Mouse (Mus musculus) heart, embryonic 12.5 days (tissue): Measurements from ENCODE around the gene Zdhhc14. TPM values are rescaled to one million over a fixed set of nuclear protein-coding genes. Genes with fewer than 3 reads are reported as not detected.

Source experiments
- ATAC-seq: fragments of 200-750 bp; cut with Nextera tagmentation; 2 replicates; pipeline ENCODE4 v1.8.0; 2017; ENCODE audit warnings: moderate TSS enrichment, moderate library complexity; ENCODE audit not compliant: insufficient number of reproducible peaks, low FRiP score
- H3K27ac ChIP-seq: fragments of 300-500 bp; sonication (generic); 2 replicates; pipeline ENCODE4 v1.5.1; 2016; ENCODE audit warnings: mild to moderate bottlenecking, moderate library complexity; ENCODE audit not compliant: poor library complexity, severe bottlenecking
- H3K27me3 ChIP-seq: fragments of 300-500 bp; sonication (generic); replicated peaks from 2 replicates; pipeline ENCODE4 v1.6.1; 2016; ENCODE audit warnings: mild to moderate bottlenecking, moderate library complexity
- H3K36me3 ChIP-seq: fragments of 300-500 bp; sonication (generic); 2 replicates; pipeline ENCODE4 v1.6.1; 2016; ENCODE audit warnings: mild to moderate bottlenecking, moderate library complexity
- H3K4me1 ChIP-seq: fragments of 300-500 bp; sonication (generic); replicated peaks from 2 replicates; pipeline ENCODE4 v1.6.1; 2016; ENCODE audit warnings: mild to moderate bottlenecking
- H3K4me2 ChIP-seq: fragments of 300-500 bp; sonication (generic); 2 replicates; pipeline ENCODE4 v1.6.1; 2016; ENCODE audit warnings: mild to moderate bottlenecking, moderate library complexity
- H3K4me3 ChIP-seq: fragments of 300-500 bp; sonication (generic); 2 replicates; pipeline ENCODE4 v1.5.1; 2016; ENCODE audit warnings: mild to moderate bottlenecking
- H3K9ac ChIP-seq: fragments of 300-500 bp; sonication (generic); 2 replicates; pipeline ENCODE4 v1.6.1; 2016; ENCODE audit warnings: mild to moderate bottlenecking, moderate library complexity
- H3K9me3 ChIP-seq: fragments of 300-500 bp; sonication (generic); replicated peaks from 2 replicates; pipeline ENCODE4 v1.6.1; 2016; ENCODE audit warnings: mild to moderate bottlenecking, moderate library complexity
- WGBS: fragments of 180-500 bp; shearing (Covaris S2); methylation state at CpG from one replicate; pipeline ENCODE4 v1.1.7; 2016; 5-methylcytosine and 5-hydroxymethylcytosine counted together
- polyA plus RNA-seq: library from polyadenylated mRNA; unstranded; fragments of >200 nt; fragmentation: Nextera tagmentation; extraction: Ambion mirVana; gene quantifications from 2 replicates; pipeline ENCODE4 v1.2.1, GENCODE M21; 2016

Zdhhc14 gene
- polyA plus RNA-seq, 1 experiment from 2014 or later, result 1.6 TPM

DNA sequence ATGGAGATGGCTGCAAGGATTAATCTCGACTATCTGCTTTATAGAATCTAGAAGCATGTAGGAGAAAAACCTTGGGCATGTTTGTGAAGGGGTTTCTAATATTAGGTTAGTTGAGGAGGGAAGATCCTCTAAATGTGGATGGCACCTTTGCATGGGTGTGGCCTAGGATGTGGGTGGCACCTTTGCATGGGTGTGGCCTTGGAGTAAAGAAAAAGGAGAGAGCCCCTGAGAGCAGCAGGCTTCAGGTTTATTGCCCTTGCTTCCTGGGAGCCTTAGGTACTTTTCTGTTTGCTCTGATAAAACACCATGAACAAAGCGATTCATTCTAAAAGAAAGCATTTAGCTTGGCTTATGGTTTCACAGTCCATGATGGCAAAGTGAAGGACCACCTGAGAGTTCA is 62.2 kb downstream of the Zdhhc14 start:
- H3K9ac ChIP-seq, result no peak overlapping the region
- H3K36me3 ChIP-seq, result no peaks in the 10 kb centered on the region
- H3K27ac ChIP-seq, result no peak overlapping the region
- H3K27me3 ChIP-seq, result 0 out of 2 replicates have a peak, but pooled peaks cover 3% of the 10 kb centered on the region
- H3K4me2 ChIP-seq, result no peak overlapping the region
- H3K9me3 ChIP-seq, result no peaks in the 10 kb centered on the region
- WGBS, result 83% methylated on average over 2 of the region's 2 CpGs
- no peak for ATAC-seq
- H3K4me1 ChIP-seq, result no peaks in the 10 kb centered on the region
- no peak overlapping the region for H3K4me3 ChIP-seq

DNA sequence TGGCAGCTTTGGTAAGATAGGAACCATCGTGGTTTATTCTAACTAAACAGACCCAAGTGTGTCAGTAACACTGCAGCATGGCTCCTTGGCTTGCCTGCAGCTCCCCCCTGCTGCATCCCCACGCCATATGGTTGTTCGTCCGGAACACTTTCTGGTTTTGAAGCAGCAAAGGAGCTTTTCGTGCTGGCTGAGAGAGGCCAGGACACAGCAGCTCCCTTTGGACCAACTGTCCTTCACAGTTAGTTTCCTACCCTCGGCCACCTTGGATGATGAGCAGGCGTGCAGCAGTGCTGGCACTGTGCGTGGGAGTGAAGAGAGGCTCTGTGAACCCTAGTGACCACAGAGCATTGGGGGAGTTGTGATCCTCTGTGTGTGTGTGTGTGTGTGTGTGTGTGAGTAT is 64.2 kb downstream of the Zdhhc14 start:
- H3K27me3 ChIP-seq, result 0 out of 2 replicates have a peak, but pooled peaks cover 3% of the 10 kb centered on the region
- H3K4me1 ChIP-seq, result no peaks in the 10 kb centered on the region; the same call in 1 of the 2 replicates
- no peak overlapping the region for H3K4me3 ChIP-seq
- 79% methylated on average over 8 of the region's 8 CpGs for WGBS
- no peak overlapping the region for H3K9ac ChIP-seq
- H3K27ac ChIP-seq, result no peak overlapping the region
- ATAC-seq, result no peak
- no peak overlapping the region for H3K4me2 ChIP-seq
- peaks cover 3% of the 10 kb centered on the region; the same call in 1 of the 2 replicates for H3K9me3 ChIP-seq
- no peaks in the 10 kb centered on the region for H3K36me3 ChIP-seq

DNA sequence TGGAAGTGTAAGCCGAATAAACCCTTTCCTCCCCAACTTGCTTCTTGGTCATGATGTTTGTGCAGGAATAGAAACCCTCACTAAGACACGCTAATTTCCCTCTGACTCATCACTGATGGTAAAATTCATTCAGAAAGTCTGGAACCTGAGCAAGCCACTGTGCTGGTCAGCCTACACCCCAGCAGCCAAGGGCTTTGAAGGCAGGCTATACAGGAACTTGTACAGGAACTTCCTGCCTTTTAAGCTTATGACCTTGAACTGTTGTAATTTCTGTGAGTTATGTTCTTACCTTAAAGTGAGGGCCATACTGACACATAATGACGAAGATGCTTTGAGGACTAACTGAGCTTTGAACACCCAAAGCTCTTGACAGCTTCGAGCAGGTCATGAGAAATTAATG is 67.9 kb downstream of the Zdhhc14 start:
- Histone ChIP-seq H3K4me1 (no peaks in the 10 kb centered on the region; the same call in 1 of the 2 replicates), H3K27ac (no peak overlapping the region), H3K27me3 (no peaks in the 10 kb centered on the region), H3K9ac (no peak overlapping the region), H3K4me2 (no peak overlapping the region), H3K4me3 (no peak overlapping the region), H3K9me3 (peaks cover 3% of the 10 kb centered on the region; the same call in 1 of the 2 replicates), H3K36me3 (no peaks in the 10 kb centered on the region)
- WGBS, result 88% methylated on average over 4 of the region's 4 CpGs
- no peak for ATAC-seq

DNA sequence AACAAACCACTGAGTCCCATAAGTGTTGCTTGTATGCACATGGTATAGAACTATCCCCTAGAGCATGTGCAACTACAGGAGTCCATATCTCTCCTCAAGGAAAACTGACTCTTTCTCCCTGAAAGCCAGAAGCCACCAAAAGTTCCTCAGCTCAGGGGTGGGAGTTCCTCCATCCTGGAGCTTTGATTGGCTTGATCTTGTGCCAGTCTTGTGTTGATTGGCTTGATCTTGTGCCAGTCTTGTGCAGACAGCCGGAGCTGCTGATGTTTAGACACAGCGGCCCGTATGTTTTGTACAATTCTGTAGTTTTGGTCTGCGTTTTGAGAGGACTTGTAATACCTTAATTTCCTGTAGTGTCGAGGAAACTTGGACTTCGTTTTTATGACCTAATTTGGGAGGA is 70.8 kb downstream of the Zdhhc14 start:
- Histone ChIP-seq H3K4me3 (no peak overlapping the region), H3K27ac (no peak overlapping the region), H3K9me3 (peaks cover 3% of the 10 kb centered on the region; the same call in 1 of the 2 replicates), H3K9ac (no peak overlapping the region), H3K4me1 (peaks cover 10% of the 10 kb centered on the region), H3K36me3 (no peaks in the 10 kb centered on the region), H3K27me3 (no peaks in the 10 kb centered on the region), H3K4me2 (no peak overlapping the region)
- no peak for ATAC-seq
- WGBS, result 86% methylated on average over 6 of the region's 6 CpGs

DNA sequence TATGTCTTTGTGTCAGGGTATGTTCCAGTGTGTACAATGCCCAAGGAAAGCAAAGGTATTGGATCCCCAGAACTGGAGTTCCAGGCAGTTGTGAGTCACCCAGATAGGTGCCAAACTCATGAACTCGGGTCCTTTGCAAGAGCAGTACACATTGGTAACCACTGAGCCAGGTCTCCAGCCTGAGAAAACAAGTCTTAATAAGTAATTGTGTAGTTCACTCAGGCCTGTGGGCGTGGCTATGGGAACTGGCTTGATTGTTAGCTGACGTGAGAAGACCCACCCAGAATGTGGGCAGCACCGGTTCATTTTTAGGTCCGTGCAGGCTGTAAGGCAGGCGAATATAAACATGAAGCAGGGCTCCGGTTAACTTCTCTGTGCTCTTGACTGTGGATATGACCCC is 73.6 kb downstream of the Zdhhc14 start:
- WGBS, result 77% methylated on average over 7 of the region's 7 CpGs
- H3K27me3 ChIP-seq, result no peaks in the 10 kb centered on the region
- no peaks in the 10 kb centered on the region for H3K36me3 ChIP-seq
- ATAC-seq, result no peak
- H3K4me1 ChIP-seq, result peaks cover 11% of the 10 kb centered on the region
- H3K9me3 ChIP-seq, result peaks cover under 1% of the 10 kb centered on the region; the same call in 1 of the 2 replicates
- H3K9ac ChIP-seq, result no peak overlapping the region
- H3K27ac ChIP-seq, result no peak overlapping the region
- no peak overlapping the region for H3K4me3 ChIP-seq
- no peak overlapping the region for H3K4me2 ChIP-seq

DNA sequence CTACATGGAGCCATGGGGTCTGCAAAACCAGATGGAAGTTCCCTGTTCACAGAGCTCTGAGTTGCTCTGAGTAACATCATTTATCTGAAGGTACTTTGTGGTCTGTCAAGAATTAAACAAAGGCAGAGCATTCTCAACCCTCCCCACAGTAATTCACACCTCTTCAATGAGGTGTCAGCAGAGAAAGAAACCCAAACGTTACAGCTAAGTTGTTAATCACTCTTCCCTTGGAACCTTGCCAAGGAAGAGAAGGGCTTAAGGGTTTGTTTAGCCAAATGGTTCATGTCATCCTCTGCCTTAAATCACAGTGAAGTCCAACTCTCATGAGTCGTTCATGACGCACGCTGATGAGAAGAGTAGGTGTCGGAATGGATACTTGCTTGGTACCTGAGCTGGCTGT is 75.6 kb downstream of the Zdhhc14 start:
- no peaks in the 10 kb centered on the region for H3K9me3 ChIP-seq
- no peak overlapping the region for H3K4me3 ChIP-seq
- WGBS, result 40% methylated on average over 5 of the region's 5 CpGs
- peaks cover 15% of the 10 kb centered on the region for H3K4me1 ChIP-seq
- H3K27me3 ChIP-seq, result no peaks in the 10 kb centered on the region
- no peak overlapping the region for H3K27ac ChIP-seq
- no peak overlapping the region for H3K4me2 ChIP-seq
- no peak for ATAC-seq
- H3K9ac ChIP-seq, result no peak overlapping the region
- H3K36me3 ChIP-seq, result no peaks in the 10 kb centered on the region

DNA sequence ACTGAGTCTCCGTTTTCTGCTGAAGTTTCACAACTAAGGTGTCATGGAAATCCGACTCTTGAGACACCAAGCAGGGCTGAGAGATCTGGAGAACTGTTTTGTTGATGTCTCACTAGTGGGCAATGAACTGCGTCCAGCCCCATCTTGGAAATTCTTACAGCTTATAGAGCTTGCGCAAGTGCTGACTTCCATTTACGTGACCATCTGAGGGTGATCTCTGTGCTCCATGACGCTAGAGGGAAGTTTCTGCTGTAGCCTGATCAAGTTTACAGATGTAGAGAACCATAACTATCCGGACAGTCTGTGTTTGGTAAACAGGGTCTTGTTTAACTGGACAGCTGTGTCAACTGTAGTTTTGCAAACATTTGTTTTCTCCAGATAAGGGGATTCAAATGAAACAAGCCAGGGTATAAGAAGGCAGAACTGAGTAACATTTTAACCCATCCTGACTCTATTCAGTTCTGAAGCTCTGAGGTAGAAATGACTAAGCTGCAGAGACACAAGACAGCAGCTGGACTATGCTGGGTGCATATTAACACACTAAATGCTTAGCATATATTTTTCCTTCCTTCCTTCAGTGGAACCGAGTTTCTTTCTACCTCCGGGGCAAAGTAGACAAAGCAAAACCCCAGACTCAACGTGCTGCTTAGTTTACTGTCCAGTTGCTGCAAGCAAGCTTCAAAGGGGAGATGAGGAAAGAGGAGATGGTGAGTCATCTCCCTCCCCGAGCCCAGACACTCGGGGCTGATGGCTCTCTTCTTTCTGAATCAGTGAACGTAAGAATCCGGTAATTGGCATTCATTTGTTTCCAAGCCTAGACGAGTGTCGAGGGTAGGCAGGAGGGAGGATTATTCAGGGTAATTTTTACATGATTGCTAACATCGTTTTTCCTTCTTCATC is 77.0 kb downstream of the Zdhhc14 start:
- peaks cover 20% of the 10 kb centered on the region for H3K4me1 ChIP-seq
- H3K4me2 ChIP-seq, result no peak overlapping the region
- 76% methylated on average over 17 of the region's 17 CpGs for WGBS
- no peaks in the 10 kb centered on the region for H3K9me3 ChIP-seq
- ATAC-seq, result no peak
- H3K36me3 ChIP-seq, result no peaks in the 10 kb centered on the region
- H3K27ac ChIP-seq, result no peak overlapping the region
- no peak overlapping the region for H3K4me3 ChIP-seq
- no peak overlapping the region for H3K9ac ChIP-seq
- no peaks in the 10 kb centered on the region for H3K27me3 ChIP-seq

DNA sequence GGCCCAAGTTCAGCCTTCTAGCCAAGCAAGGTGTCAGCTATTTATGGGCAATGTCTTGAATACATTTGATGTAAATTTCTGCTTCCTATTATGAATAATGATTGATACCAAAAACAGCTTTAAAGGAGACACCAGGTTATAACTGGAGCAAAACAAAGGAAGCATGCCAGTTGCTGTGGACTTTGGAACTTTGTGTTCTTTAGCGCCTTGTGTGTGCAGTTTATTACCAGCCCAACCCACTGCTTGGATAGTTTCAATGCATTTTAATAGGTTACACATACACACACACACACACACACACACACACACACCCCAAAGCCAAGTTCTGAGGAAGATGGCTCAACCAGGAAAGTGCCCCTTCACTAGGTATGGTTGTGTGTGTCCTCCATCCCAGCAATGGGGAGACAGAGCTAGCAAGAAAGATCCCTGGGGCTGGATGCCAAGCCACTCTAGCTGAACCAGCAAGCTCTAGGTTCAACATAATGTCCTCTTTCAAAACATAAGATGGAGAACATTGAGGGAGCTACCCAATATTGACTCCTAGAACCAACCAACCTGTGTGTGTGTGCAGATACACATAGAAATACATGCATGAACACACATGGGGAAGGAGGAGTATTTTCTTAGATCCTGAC is 79.9 kb downstream of the Zdhhc14 start:
- Histone ChIP-seq H3K36me3 (no peaks in the 10 kb centered on the region), H3K27ac (no peak overlapping the region), H3K4me3 (no peak overlapping the region), H3K4me2 (no peak overlapping the region), H3K9me3 (no peaks in the 10 kb centered on the region), H3K27me3 (no peaks in the 10 kb centered on the region), H3K4me1 (peaks cover 19% of the 10 kb centered on the region), H3K9ac (no peak overlapping the region)
- no peak for ATAC-seq
- 94% methylated on average over 1 of the region's 1 CpGs for WGBS

DNA sequence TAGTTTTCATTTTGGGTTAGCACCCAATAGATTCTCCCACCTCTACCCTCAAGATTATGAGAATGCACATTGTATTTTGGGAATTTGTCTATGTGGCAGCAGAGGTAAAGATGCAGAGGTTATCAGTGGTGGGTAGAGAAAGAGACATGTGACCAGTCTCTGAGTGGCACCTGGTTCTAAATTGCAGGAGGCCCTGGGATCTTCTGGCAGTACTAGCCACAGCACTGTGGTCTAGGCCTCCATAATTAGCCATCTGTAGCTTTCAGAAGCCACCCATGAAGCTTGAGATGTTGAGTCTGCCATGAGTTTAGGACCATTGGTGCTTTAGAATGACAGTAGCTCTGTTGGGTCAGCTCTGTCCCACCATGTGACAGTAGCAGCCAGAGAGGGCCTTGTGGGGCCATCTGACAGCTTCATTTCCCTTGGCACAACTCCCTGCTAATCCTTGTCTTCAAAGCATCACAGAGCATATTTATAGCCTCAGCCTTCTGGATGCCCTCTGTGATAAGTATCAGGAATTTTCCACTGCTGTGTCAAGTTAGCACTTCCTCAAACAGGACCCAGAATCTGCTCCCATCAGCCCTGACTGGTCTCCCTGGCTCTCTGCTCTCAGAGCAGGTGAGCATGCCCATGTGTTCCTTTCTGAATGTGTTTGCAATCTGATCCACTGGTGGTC is 80.5 kb downstream of the Zdhhc14 start:
- H3K4me2 ChIP-seq, result no peak overlapping the region
- H3K27ac ChIP-seq, result no peak overlapping the region
- H3K9ac ChIP-seq, result no peak overlapping the region
- peaks cover 12% of the 10 kb centered on the region for H3K4me1 ChIP-seq
- no peaks in the 10 kb centered on the region for H3K9me3 ChIP-seq
- no peak for ATAC-seq
- no peaks in the 10 kb centered on the region for H3K36me3 ChIP-seq
- no peak overlapping the region for H3K4me3 ChIP-seq
- no peaks in the 10 kb centered on the region for H3K27me3 ChIP-seq

DNA sequence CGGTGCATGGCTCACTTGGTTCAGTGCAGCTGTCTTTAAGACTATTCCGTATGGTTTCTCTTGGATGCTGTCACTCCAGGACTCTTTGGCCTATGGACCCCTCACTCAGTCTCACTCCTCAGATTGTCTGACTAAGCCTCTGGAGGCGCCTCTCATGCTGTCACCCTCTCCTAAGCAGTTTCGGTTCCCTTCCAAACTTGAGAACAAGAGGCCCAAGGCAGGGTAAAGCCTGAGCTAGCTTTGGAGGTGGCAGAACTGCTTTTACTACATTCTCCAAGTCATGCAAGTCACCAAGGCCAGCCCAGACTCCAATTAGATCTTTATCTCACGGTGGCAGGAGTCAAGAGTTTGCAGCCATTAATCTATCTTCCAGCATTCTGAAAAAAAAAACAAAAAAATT is 82.3 kb downstream of the Zdhhc14 start:
- no peak overlapping the region for H3K9ac ChIP-seq
- ATAC-seq, result no peak
- H3K9me3 ChIP-seq, result no peaks in the 10 kb centered on the region
- no peak overlapping the region for H3K4me2 ChIP-seq
- H3K27ac ChIP-seq, result no peak overlapping the region
- 81% methylated on average over 5 of the region's 5 CpGs for WGBS
- H3K4me1 ChIP-seq, result peaks cover 9% of the 10 kb centered on the region
- H3K27me3 ChIP-seq, result no peaks in the 10 kb centered on the region
- no peaks in the 10 kb centered on the region for H3K36me3 ChIP-seq
- H3K4me3 ChIP-seq, result no peak overlapping the region

DNA sequence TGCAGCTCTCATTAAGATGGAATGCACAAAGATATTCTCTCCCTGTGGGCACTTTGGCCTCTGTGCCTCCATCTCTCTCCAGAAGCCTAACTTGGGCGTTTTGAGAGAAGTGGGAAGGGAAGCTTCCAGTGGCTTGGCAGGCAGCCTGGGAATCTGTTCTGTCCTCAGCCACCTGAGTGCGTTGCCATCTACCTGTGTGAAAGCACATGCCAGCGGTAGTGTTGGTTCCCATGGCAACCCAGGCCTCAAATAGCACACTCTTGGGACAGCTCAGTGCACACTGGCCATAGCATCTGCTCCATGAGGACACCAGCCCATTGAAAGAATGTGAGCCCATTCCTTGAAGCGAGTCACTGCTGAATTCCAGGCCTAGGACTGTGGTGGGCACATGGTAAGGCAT is 83.2 kb downstream of the Zdhhc14 start:
- Histone ChIP-seq H3K36me3 (no peaks in the 10 kb centered on the region), H3K27me3 (no peaks in the 10 kb centered on the region), H3K4me3 (no peak overlapping the region), H3K4me2 (no peak overlapping the region), H3K27ac (no peak overlapping the region), H3K9me3 (no peaks in the 10 kb centered on the region), H3K9ac (no peak overlapping the region), H3K4me1 (peaks cover 9% of the 10 kb centered on the region)
- 68% methylated on average over 4 of the region's 4 CpGs for WGBS
- no peak for ATAC-seq
